Mouse (Mus musculus): Measurements from ENCODE around the gene Pmch.

Gene Pmch

GRCm38 (mm10) chr10:88090772-88091171 is at the start of gene Pmch:
Gene Pmch, plus strand, starts transcription at chr10:88091072.
- DNase-seq: no peak

DNA sequence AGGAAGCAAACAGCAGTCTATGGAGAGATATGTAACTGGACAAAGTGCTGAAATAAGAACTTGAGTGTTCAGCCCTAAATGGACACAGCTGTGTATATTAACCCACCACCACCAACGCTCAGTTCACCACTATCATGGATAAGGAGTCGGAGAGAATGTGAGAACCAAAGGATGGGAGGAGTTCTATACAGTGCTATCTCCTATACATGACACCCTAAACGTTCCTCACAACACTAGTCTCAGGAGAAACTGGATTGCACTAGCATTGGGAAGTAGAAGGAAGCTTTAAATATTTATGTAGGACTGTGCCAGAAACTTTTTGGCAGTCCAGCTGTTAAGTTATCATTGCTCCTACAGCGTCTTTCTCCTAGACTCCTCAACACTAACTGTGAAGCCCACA is 46.6 kb upstream of the Pmch start:
- no peak for DNase-seq

DNA sequence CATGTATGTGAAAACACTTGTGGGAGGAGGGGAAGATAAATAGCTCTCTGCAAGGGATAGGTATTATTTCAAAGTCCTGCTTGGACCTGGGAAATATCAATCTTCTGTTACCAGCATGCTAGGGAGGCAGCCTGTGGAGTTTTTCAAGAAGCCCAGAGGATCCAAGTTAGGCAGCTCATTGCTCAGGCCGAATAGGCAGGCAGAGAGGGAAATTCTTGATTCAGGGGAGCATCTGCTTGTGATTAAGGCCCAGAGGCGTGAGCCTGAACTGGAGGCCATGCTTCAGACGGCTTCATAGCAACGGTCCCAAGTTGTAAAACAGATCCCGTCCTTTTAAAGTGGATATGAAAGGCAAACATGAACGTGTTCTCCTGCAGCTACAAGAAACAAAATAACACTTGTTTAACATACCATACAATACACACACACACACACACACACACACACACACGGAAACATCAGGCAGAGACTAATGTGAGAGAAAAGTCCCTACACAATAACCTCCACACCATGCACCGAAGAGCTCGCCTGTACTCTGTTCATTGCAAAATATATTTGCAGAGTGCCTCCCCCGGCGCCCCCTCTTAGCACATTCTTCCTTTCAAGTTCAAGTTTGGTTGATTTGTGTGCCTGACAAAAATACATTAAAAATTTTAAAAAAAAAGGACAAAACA is 44.6 kb upstream of the Pmch start:
- no peak for DNase-seq

DNA sequence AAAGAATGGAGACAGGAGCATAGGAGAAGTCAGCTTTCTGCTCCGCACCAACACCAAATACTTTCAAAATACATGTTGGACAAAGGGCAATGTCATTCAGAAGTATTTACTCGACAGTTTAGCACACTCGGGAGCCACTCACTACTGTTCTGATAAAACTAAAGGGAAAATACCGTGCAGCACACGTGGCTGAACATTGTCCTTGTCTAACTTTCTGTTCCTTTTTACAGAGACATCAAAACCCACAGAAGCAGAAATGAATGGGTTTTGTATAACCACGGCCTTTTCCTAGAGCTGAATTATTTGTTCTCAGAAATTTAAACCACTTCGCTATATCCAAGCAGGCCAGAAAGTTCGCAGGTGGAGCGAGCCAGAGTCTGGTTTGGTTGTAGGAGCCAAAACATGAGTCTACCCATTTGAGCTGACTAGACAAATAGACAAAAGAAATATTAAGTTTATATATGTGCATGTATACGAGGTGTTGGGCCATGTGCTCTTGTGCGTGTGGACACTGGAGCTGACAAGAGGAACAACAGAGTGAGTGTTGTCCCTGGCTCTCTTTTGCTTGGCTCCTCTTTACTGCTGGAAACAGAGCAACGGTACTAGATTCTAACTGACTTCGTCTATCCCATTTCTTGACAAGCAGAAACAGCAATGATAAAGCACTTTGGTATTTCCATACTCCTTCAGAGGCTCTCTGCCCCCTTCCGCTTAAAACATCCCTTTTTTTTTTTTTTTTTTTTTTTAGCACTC is 36.5 kb upstream of the Pmch start:
- no peak for DNase-seq

DNA sequence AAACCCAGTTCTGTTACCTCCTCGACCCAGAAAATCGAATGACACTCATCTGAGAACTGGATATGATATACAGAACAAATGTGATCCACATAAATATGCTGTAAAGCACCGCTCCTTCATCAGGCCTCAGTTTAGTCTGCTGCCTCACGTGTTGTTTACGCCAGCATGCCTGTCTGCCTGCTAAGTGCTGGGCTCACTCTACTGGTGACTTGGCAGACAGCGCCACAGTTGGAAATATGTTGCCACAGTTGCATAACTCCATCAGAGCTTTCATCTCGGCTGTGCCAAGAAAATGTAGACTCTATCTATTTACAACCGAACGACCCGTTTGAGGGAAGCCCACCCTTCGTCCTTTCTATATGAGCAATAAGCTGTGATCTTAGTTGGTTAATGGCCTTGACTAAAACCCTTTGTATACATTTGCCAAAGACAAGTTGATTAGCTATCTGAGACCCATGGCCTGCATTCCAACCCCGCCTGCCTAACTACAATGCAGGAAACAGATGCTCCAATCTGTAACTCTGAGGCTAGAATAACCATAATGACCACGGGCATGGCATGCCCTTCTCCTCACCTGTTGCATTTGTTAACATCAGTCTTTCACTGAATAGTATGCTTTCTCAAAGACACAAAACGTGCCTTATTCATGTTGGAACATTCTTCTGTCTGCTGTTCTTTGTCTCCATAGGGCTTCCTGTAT is 33.8 kb upstream of the Pmch start:
- no peak for DNase-seq

GRCm38 (mm10) chr10:88063436-88063835 is 27.4 kb upstream of the Pmch start:
- no peak for DNase-seq

- DNase-seq: peak in 1 of 2 experiments; percentile 11
These were observed 26.0 kb upstream of the Pmch start for GRCm38 (mm10) chr10:88064872-88065271.

DNA sequence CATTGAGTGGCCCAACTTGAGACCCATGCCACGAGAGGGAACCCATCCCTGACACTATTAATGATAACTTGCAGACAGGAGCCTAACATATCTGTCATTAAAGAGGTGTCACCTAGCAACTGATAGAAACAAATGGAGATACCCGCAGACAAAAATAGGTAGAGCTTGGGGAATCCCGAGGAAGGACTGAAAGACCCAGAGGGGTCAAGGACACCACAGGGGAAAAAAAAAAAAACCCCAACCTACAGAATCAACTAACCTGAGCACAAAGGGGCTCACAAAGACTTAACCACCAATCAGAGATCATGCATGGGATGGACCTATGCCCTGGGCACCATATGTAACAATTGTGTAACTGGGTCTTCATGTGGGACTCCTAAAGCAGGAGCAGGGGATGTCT is 23.5 kb upstream of the Pmch start:
- no peak for DNase-seq

DNA sequence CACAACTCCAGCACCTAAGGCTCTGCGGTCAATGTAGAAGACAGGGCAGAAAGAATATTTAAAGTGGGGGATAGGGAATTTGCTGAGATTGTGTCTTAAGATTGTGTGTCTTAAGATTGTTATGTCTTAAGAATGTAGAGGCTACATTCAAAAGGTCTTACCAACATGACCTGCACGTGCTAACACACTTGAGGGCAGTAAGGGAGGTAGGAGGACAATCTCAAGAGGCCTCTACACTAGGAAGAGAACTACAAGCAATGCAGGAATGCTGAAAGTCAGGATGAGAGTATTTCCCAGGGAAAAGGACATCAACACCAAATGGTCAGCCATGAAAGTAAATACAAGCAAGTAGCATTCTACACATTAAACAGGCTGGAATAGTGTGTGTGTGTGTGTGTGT is 15.3 kb downstream of the Pmch start:
- no peak for DNase-seq

DNA sequence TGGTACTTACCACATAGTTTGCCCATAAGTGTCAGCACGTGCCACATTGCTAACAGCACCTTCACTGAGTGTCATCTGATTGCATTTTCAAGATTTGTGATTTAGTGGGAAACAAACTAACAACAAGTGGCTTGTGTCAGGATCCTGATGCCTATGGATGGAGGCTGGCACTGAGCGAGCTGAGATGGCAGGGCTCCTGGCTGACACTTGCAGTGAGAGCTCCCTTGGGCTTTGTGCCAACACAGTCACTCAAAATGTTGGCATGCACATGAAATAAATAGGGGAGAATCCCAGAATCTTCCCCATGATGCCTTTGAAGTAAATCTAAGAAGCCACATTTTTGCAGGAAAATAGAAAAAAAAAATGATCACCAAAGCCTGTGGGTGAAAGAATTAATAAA is 22.4 kb downstream of the Pmch start:
- DNase-seq: no peak

- no peak for DNase-seq
These were observed 28.8 kb downstream of the Pmch start for GRCm38 (mm10) chr10:88119721-88120120.

- no peak for DNase-seq
These were observed 44.8 kb downstream of the Pmch start for GRCm38 (mm10) chr10:88135630-88136029.
